Mouse (Mus musculus) heart, adult 2 months (tissue): ENCODE measurements around the gene Smr3a. TPM values are rescaled to one million over a fixed set of nuclear protein-coding genes. Genes with fewer than 3 reads are reported as not detected.

Source experiments
- DNase-seq, 2 experiments: peaks; one replicate each; pipeline ENCODE4 v3.0.0; 2021
- H3K27ac ChIP-seq: fragments of 200-600 bp; 2 replicates; pipeline ENCODE4 v1.8.1; 2022
- H3K27me3 ChIP-seq: fragments of 200-500 bp; 2 replicates; pipeline ENCODE4 v1.6.1; 2012; ENCODE audit warnings: mild to moderate bottlenecking, low read length, inconsistent platforms, mixed read lengths; ENCODE audit not compliant: control insufficient read depth, insufficient read depth
- H3K36me3 ChIP-seq: fragments of 200-500 bp; 2 replicates; pipeline ENCODE4 v1.6.1; 2012; ENCODE audit warnings: low read length, inconsistent platforms; ENCODE audit not compliant: control insufficient read depth, insufficient read depth
- H3K4me1 ChIP-seq: fragments of 200-500 bp; 2 replicates; pipeline ENCODE4 v1.6.1; 2011; ENCODE audit warnings: low read length; ENCODE audit not compliant: control insufficient read depth, insufficient read depth
- H3K4me3 ChIP-seq: fragments of 200-600 bp; 2 replicates; pipeline ENCODE4 v1.8.1; 2022
- H3K79me2 ChIP-seq: fragments of 200-500 bp; replicated peaks from 2 replicates; pipeline ENCODE4 v1.6.1; 2012; ENCODE audit warnings: mild to moderate bottlenecking, inconsistent platforms, low read length, moderate library complexity, mixed read lengths; ENCODE audit not compliant: control insufficient read depth, insufficient read depth
- H3K9ac ChIP-seq: fragments of 200-500 bp; 2 replicates; pipeline ENCODE4 v1.6.1; 2012; ENCODE audit warnings: low read depth, mild to moderate bottlenecking, control low read depth, inconsistent platforms, low read length, mixed read lengths
- CTCF ChIP-seq: fragments of 200-600 bp; IDR thresholded peaks from 2 replicates; pipeline ENCODE4 v1.8.1; 2022; ENCODE audit warnings: antibody characterized with exemption, mild to moderate bottlenecking, moderate library complexity
- EP300 ChIP-seq: fragments of 200-500 bp; IDR thresholded peaks from 2 replicates; pipeline ENCODE4 v1.6.1; 2011; ENCODE audit warnings: low read depth, low read length, control low read depth; ENCODE audit not compliant: insufficient read depth
- POLR2A ChIP-seq: fragments of 200-500 bp; IDR thresholded peaks from 2 replicates; pipeline ENCODE4 v1.6.1; 2011; ENCODE audit warnings: mild to moderate bottlenecking, low read depth, low read length, control low read depth; ENCODE audit not compliant: insufficient read depth
- WGBS: fragments of 180-500 bp; shearing (Covaris S2); methylation state at CpG from one replicate; pipeline ENCODE4 v1.1.7; 2018; 5-methylcytosine and 5-hydroxymethylcytosine counted together
- intact Hi-C: fragments of 180-260 bp; cut with DNase I; formaldehyde crosslinking; loops from one replicate; pipeline ENCODE4 v1.15.1; 2025
- long read RNA-seq: library from polyadenylated mRNA; stranded (forward); transcript quantifications from one replicate; pipeline ENCODE4 v2.0.0, GENCODE M21; 2021
- polyA plus RNA-seq: library from polyadenylated mRNA; depleted of rRNA; stranded (reverse); fragments of >200 nt; gene quantifications from 2 replicates; pipeline ENCODE4 v1.2.3, GENCODE M21; 2012; rRNA removed
- total RNA-seq, 2 experiments: library from RNA; stranded (reverse); gene quantifications; 2 replicates each; pipeline ENCODE4 v1.2.3; 2021

The Smr3a gene
- total RNA-seq = not detected
- polyA plus RNA-seq = not detected in 2 replicates
- long read RNA-seq = 0 reads

DNA sequence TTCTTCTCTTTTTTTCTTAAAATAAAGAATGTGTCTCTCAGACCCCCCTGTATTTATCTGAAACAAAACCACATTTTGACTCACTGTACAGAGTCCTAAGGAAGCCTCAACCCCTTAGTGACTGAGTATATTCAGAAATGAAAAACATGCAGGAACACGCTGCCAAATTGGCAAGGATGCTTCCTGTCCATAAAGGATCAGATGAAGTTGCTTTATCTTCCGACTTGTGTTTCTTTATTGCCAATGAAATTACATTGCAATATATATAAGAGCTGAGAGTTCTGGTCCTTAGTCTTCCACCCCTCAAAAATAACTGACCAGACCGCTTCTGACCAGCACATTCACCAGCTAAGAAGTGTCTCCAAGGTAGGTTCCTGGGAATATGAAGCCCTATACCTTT is at the start of gene Smr3a:
TSS of gene Smr3a (plus strand) at position 301 of the 400 bp plus-strand sequence.
- TF ChIP-seq EP300 = no peak
- no peak for TF ChIP-seq CTCF
- no peak for TF ChIP-seq POLR2A
- no peak within 1 kb of the TSS for H3K4me3 ChIP-seq
- no peak within 1 kb of the TSS for H3K9ac ChIP-seq
- DNase-seq = no peak
- H3K79me2 ChIP-seq = no peaks in the 10 kb centered on the region
- WGBS = 65% methylated on average over 3 of the region's 3 CpGs
- no peaks in the 10 kb centered on the region for H3K36me3 ChIP-seq
- intact Hi-C loops = no loop called here
- no peak within 1 kb of the TSS for H3K27ac ChIP-seq
- H3K27me3 ChIP-seq = no peaks in the 10 kb centered on the region
- no peaks in the 10 kb centered on the region for H3K4me1 ChIP-seq

- 36% methylated on average over 2 of the region's 2 CpGs for WGBS
- no peaks in the 10 kb centered on the region for H3K79me2 ChIP-seq
- H3K4me1 ChIP-seq = no peaks in the 10 kb centered on the region
- H3K36me3 ChIP-seq = no peaks in the 10 kb centered on the region
- H3K27ac ChIP-seq = no peak within 1 kb of the TSS
- intact Hi-C loops = no loop called here
- no peaks in the 10 kb centered on the region for H3K27me3 ChIP-seq
- no peak for TF ChIP-seq CTCF
- DNase-seq = no peak
- H3K9ac ChIP-seq = no peak within 1 kb of the TSS
- no peak within 1 kb of the TSS for H3K4me3 ChIP-seq
Observed at GRCm38 (mm10) chr5:87969201-87969600, 33.1 kb upstream of the Smr3a start, which contains the start of the genes 2310003L06Rik and Gm28434. TSS of gene 2310003L06Rik (plus strand) at chr5:87969459. TSS of gene Gm28434 (plus strand) at chr5:87969517.

DNA sequence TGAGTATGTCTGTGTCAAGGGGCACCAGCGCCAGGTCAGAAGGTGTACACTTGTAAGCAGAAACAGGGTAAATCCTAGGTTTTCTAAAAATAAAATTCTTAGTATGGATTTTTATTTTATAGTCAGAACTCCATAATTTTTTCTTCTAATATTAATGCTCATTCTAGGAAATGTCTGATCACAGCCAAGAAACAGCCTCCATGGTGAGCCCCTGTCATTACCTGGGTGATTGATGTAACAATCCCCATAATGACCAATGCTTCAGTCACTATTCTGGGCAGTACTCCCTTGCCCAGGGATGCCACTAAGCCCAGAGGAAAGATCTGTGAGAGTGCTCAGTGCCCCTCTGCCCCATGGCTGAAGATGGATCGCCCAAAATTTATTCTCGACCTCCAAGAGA is 23.2 kb upstream of the Smr3a start, which contains the start of gene Cabs1:
TSS of gene Cabs1 (plus strand) at position 301 of the 400 bp plus-strand sequence.
- H3K27ac ChIP-seq = no peak within 1 kb of the TSS
- no peak within 1 kb of the TSS for H3K9ac ChIP-seq
- no peaks in the 10 kb centered on the region for H3K79me2 ChIP-seq
- no peak within 1 kb of the TSS for H3K4me3 ChIP-seq
- WGBS = 66% methylated on average over 3 of the region's 3 CpGs
- DNase-seq = no peak
- TF ChIP-seq CTCF (no peak), POLR2A (no peak), EP300 (no peak)
- no peaks in the 10 kb centered on the region for H3K4me1 ChIP-seq
- H3K36me3 ChIP-seq = no peaks in the 10 kb centered on the region
- intact Hi-C loops = no loop called here
- no peaks in the 10 kb centered on the region for H3K27me3 ChIP-seq

GRCm38 (mm10) chr5:87982468-87983214 is 19.7 kb upstream of the Smr3a start:
- Histone ChIP-seq H3K4me3 (no peak overlapping the region), H3K36me3 (no peaks in the 10 kb centered on the region), H3K27me3 (no peaks in the 10 kb centered on the region), H3K79me2 (no peaks in the 10 kb centered on the region), H3K9ac (no peak overlapping the region), H3K27ac (no peak overlapping the region), H3K4me1 (no peaks in the 10 kb centered on the region)
- no peak for DNase-seq
- no peak for TF ChIP-seq EP300
- TF ChIP-seq POLR2A = no peak
- no peak for TF ChIP-seq CTCF
- intact Hi-C loops = no loop called here
- WGBS = 50% methylated on average over 3 of the region's 3 CpGs

GRCm38 (mm10) chr5:88005241-88005640 is 2.9 kb downstream of the Smr3a start:
- H3K4me1 ChIP-seq = no peaks in the 10 kb centered on the region
- intact Hi-C loops = no loop called here
- H3K4me3 ChIP-seq = no peak overlapping the region
- H3K36me3 ChIP-seq = no peaks in the 10 kb centered on the region
- no peak overlapping the region for H3K9ac ChIP-seq
- no peak for DNase-seq
- no peak overlapping the region for H3K27ac ChIP-seq
- TF ChIP-seq EP300 = no peak
- TF ChIP-seq CTCF = no peak
- no peak for TF ChIP-seq POLR2A
- H3K79me2 ChIP-seq = no peaks in the 10 kb centered on the region
- no peaks in the 10 kb centered on the region for H3K27me3 ChIP-seq

Other genes starting within 250 kb of the Smr3a start
- gene Csn1s2a, start 228.0 kb upstream of the Smr3a start, total RNA-seq = not detected
- gene Csn1s2a, start 228.0 kb upstream of the Smr3a start, polyA plus RNA-seq = not detected in 2 replicates
- gene Csn1s2b, start 194.5 kb upstream of the Smr3a start, total RNA-seq = not detected
- gene Csn1s2b, start 194.5 kb upstream of the Smr3a start, polyA plus RNA-seq = not detected in 2 replicates
- not detected for gene Prr27, start 176.9 kb upstream of the Smr3a start, total RNA-seq
- 0.16 TPM in 1 of 2 replicates, not detected in the other for gene Prr27, start 176.9 kb upstream of the Smr3a start, polyA plus RNA-seq
- gene Odam, start 117.5 kb upstream of the Smr3a start, total RNA-seq = not detected
- gene Odam, start 117.5 kb upstream of the Smr3a start, polyA plus RNA-seq = not detected in 2 replicates
- not detected for gene Csn3, start 77.0 kb upstream of the Smr3a start, total RNA-seq
- gene Csn3, start 77.0 kb upstream of the Smr3a start, polyA plus RNA-seq = not detected in 2 replicates
- not detected for gene 2310003L06Rik, start 33.1 kb upstream of the Smr3a start, total RNA-seq
- gene 2310003L06Rik, start 33.1 kb upstream of the Smr3a start, polyA plus RNA-seq = not detected in 2 replicates
- not detected for gene Gm28434, start 33.0 kb upstream of the Smr3a start, total RNA-seq
- not detected in 2 replicates for gene Gm28434, start 33.0 kb upstream of the Smr3a start, polyA plus RNA-seq
- not detected for gene Cabs1, start 23.1 kb upstream of the Smr3a start, total RNA-seq
- gene Cabs1, start 23.1 kb upstream of the Smr3a start, polyA plus RNA-seq = not detected in 2 replicates
- not detected for gene Smr2, start 84.0 kb downstream of the Smr3a start, total RNA-seq
- not detected in 2 replicates for gene Smr2, start 84.0 kb downstream of the Smr3a start, polyA plus RNA-seq
- not detected for gene Gm11116, start 109.0 kb downstream of the Smr3a start, total RNA-seq
- gene Gm11116, start 109.0 kb downstream of the Smr3a start, polyA plus RNA-seq = not detected in 2 replicates
- gene Gm11115, start 151.6 kb downstream of the Smr3a start, total RNA-seq = not detected
- gene Gm11115, start 151.6 kb downstream of the Smr3a start, polyA plus RNA-seq = not detected in 2 replicates